Mouse (Mus musculus): ENCODE results near the gene Olfr282.
A peak's percentile ranks its signal among the peaks of the same experiment; 100 is the strongest.
"Not testable (repeated sequence)": the region's sequence is repeated elsewhere in the genome, so short reads cannot be mapped to it uniquely, and the experiment has no call there.

The Olfr282 gene

GRCm38 (mm10) chr15:98430925-98431324, at the start of gene Olfr282:
Gene Olfr282, plus strand, starts transcription at chr15:98431225.
- DNase-seq (ENCODE audit: low spot score): not testable (repeated sequence)

- no peak for DNase-seq (ENCODE audit: low spot score)
Measured at GRCm38 (mm10) chr15:98387621-98388020, 43.4 kb upstream of the Olfr282 start.

- DNase-seq (ENCODE audit: low spot score): peak; percentile 56
Measured at GRCm38 (mm10) chr15:98389796-98390195, 41.2 kb upstream of the Olfr282 start.

- DNase-seq (ENCODE audit: low spot score): no peak
Measured at GRCm38 (mm10) chr15:98391081-98391902, 39.7 kb upstream of the Olfr282 start.

GRCm38 (mm10) chr15:98391903-98392187, 39.2 kb upstream of the Olfr282 start:
- DNase-seq (ENCODE audit: low spot score): no peak

GRCm38 (mm10) chr15:98397136-98397535, 33.9 kb upstream of the Olfr282 start:
- DNase-seq (ENCODE audit: low spot score): no peak

GRCm38 (mm10) chr15:98402356-98402755, 28.7 kb upstream of the Olfr282 start:
- DNase-seq (ENCODE audit: low spot score): no peak

- no peak for DNase-seq (ENCODE audit: low spot score)
Measured at GRCm38 (mm10) chr15:98408406-98409060, 22.5 kb upstream of the Olfr282 start.

GRCm38 (mm10) chr15:98409635-98410034, 21.4 kb upstream of the Olfr282 start:
- no peak for DNase-seq (ENCODE audit: low spot score)

GRCm38 (mm10) chr15:98410249-98410648, 20.8 kb upstream of the Olfr282 start:
- no peak for DNase-seq (ENCODE audit: low spot score)

GRCm38 (mm10) chr15:98415996-98416395, 15.0 kb upstream of the Olfr282 start:
- DNase-seq (ENCODE audit: low spot score): no peak

GRCm38 (mm10) chr15:98416802-98417201, 14.2 kb upstream of the Olfr282 start:
- not testable (repeated sequence) for DNase-seq (ENCODE audit: low spot score)

- DNase-seq (ENCODE audit: low spot score): not testable (repeated sequence)
Measured at GRCm38 (mm10) chr15:98417285-98417684, 13.7 kb upstream of the Olfr282 start.

GRCm38 (mm10) chr15:98418096-98418495, 12.9 kb upstream of the Olfr282 start:
- DNase-seq (ENCODE audit: low spot score): no peak

- no peak for DNase-seq (ENCODE audit: low spot score)
Measured at GRCm38 (mm10) chr15:98420897-98421296, 10.1 kb upstream of the Olfr282 start.

GRCm38 (mm10) chr15:98424326-98424725, 6.7 kb upstream of the Olfr282 start:
- no peak for DNase-seq (ENCODE audit: low spot score)

GRCm38 (mm10) chr15:98424753-98425152, 6.3 kb upstream of the Olfr282 start:
- DNase-seq (ENCODE audit: low spot score): no peak

GRCm38 (mm10) chr15:98425188-98425587, 5.8 kb upstream of the Olfr282 start:
- no peak for DNase-seq (ENCODE audit: low spot score)

- no peak for DNase-seq (ENCODE audit: low spot score)
Measured at GRCm38 (mm10) chr15:98444561-98444960, 13.5 kb downstream of the Olfr282 start.

GRCm38 (mm10) chr15:98448521-98448920, 17.5 kb downstream of the Olfr282 start:
- no peak for DNase-seq (ENCODE audit: low spot score)

GRCm38 (mm10) chr15:98452288-98452687, 21.3 kb downstream of the Olfr282 start, which contains the start of gene Olfr281:
Gene Olfr281, plus strand, starts transcription at chr15:98452588.
- DNase-seq (ENCODE audit: low spot score): no peak

- no peak for DNase-seq (ENCODE audit: low spot score)
Measured at GRCm38 (mm10) chr15:98469596-98469995, 38.6 kb downstream of the Olfr282 start, which contains the start of gene OR5BS1P. Gene OR5BS1P, plus strand, starts transcription at chr15:98469896.

GRCm38 (mm10) chr15:98471539-98471938, 40.5 kb downstream of the Olfr282 start:
- DNase-seq (ENCODE audit: low spot score): no peak

All from ovary, postnatal 10 days (tissue).